Mouse (Mus musculus): ENCODE data around the gene Hey2. TPM values are rescaled to one million over a fixed set of nuclear protein-coding genes. Genes with fewer than 3 reads are reported as not detected.
A peak's percentile ranks its signal among the peaks of the same experiment; 100 is the strongest.

The Hey2 gene
- total RNA-seq (2022): 1 to 10 TPM; 3.9 to 6.8 (median 5.3) TPM

GRCm38 (mm10) chr10:30842643-30843437, at the start of gene Hey2:
Gene Hey2 (minus strand): TSS chr10:30842801.
- DNase-seq (ENCODE audit: low spot score): peak; percentile 97

DNA sequence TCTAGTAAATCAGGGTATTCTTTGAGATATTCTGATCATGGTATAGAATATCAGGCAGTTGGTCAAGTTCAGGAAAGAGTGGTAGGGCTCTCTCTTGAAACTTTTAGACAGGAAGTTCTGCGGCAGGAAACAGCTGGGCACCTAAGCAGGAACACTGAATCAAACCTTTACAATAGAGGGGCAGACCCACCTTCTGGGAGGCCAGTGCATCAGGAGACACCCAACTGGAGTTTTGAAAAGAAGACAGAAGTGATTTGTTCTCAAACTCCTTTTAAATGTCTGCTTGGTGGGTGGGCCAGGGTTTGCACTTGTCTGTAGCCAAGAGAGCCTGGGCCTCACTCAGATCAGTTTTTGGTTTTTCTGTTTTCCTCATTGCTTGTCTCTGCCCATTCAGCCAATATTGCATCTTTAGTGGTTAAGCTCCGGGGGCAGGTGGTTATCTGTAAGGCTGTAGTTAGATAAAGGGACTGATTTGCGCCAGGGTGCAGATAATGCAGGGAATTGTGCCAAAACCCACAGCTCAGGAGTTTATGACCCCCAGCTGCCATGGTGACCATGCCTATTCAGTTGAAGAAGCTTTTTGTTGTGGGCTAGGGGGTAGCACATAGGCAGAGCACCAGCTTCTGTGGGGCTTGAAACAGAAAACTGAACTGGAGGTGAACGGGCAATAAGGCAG, 40.6 kb upstream of the Hey2 start:
- no peak for DNase-seq (ENCODE audit: low spot score)

DNA sequence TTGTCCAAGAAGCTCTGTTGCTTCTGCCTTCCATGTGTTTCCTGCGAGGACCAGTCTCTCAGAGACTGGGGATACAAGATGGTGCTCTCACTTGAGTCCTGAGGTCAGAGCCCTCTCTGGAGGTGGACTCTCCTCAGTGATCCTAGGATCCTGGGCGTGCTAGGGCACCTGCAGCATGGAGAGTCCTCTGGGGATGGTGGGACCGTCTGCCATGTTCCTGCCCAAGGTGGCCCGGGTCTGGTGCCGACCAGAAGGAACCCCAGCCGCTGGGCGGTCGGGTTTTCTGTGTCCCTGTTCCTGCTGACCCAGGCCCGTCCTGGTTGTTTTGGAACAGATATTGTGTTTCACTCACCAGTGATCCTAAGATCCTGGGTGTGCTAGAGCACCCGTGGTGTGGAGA, 38.5 kb upstream of the Hey2 start:
- no peak for DNase-seq (ENCODE audit: low spot score)

GRCm38 (mm10) chr10:30845101-30845825, 2.7 kb upstream of the Hey2 start:
- no peak for DNase-seq (ENCODE audit: low spot score)

- DNase-seq (ENCODE audit: low spot score): no peak
These were observed 1.8 kb upstream of the Hey2 start for GRCm38 (mm10) chr10:30844191-30845010.

DNA sequence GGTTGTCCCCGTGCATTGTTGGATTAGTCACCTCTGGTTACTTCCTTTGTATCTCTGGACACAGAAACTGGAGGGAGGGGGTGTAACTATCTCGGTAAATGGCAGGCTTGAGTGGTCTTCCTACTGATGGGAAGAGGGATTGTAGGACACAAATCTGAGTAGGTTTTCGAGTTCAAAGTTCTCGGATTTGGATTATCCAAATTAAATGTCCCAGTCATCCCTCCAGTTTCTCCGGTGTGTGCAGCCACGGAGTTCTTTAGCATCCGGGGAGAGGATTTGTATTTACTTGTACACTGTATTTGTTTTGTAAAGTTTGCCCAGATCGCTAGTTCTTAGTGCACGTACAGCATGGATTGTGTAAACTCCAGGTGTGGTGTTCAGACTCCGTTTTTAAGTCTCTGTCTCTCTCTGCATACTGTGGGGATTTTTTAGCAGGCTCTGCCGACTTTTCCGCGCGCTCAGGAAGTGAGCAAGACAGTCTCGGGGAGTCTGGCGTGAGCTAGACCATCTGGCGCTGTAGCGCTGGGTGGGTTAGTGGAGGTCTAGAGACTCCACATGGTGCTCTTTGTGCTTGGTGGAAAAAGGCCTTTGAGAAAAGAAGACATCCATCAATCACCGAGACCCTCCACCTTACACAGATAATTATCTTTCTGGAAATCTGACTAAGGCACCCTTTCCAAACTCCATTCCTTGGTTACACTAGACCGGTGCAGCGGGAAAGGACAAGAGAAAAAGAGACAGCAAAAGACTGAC, 1.0 kb upstream of the Hey2 start:
- DNase-seq (ENCODE audit: low spot score): no peak

DNA sequence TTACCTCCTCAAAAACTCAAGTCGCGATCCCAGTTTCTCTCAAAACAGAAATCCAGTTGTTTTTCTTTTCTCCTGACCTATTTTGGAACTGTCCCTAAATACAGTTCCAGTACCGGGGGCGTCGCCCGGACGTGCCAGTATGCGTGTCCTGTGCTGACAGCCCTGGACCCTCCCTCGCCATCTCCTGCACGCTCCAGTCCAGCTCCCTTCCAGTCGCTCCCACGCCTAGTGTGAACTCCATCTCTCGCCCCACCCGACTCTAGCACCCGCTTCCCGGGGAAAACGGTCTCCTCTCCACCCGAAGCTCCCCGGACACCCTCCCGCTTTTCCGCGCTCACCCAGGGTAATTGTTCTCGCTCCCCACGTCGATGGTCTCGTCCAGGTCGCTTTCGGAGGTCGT, 373 bp downstream of the Hey2 start:
- no peak for DNase-seq (ENCODE audit: low spot score)

DNA sequence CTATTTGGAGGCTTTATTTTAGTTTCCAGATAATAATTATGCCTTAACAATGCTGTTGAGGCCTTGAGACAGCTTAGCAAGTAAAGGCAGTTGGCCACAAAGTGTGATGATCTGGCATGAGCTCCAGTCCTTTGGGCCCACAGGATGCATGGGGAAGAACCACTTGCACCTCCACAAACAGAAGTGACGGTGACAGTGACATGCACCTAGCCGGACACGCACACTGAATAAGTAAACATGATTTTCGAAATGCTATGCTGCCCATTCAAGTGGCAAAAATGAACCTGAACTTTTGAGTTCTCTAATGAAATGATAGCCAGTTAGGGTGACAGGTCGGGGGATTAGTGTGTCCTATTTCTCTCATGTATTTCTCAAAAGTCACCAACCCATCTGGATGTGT, 1.8 kb downstream of the Hey2 start:
- no peak for DNase-seq (ENCODE audit: low spot score)

- no peak for DNase-seq (ENCODE audit: low spot score)
These were observed 4.4 kb downstream of the Hey2 start for GRCm38 (mm10) chr10:30838188-30838587.

DNA sequence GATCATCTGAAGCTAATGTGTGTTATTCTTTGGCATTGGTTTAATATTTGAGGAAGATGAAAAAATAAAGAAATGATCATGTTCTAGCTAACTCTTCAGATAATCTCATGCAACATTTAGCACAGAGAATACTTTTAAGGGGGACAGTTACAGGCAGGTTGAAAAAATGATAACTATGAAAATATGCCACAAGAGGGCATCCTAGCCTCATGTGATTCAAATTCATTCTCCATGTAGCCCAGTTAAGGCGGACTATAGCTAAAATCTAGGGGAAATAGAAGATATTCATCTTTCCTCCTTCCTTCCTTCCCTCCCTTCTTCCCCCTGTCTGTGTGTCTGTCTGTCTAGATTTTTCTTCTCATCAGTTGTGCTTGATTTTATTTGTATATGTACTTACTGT, 17.6 kb downstream of the Hey2 start:
- no peak for DNase-seq (ENCODE audit: low spot score)

DNA sequence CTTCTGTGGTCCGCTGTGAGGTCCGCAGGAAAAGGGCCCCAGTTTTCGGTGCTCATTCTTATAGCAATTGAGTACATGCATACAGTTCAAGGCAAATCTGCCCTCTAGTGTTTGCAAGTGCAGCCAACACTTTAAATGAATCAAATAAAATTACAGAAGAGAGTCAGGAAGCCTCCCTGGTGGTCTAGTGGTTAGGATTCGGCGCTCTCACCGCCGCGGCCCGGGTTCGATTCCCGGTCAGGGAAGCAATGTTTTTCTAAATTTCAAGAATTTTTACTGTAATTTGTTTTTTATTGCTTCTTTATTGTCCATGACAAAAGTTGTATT, 31.7 kb downstream of the Hey2 start:
- peak; percentile 93 for DNase-seq (ENCODE audit: low spot score)

DNA sequence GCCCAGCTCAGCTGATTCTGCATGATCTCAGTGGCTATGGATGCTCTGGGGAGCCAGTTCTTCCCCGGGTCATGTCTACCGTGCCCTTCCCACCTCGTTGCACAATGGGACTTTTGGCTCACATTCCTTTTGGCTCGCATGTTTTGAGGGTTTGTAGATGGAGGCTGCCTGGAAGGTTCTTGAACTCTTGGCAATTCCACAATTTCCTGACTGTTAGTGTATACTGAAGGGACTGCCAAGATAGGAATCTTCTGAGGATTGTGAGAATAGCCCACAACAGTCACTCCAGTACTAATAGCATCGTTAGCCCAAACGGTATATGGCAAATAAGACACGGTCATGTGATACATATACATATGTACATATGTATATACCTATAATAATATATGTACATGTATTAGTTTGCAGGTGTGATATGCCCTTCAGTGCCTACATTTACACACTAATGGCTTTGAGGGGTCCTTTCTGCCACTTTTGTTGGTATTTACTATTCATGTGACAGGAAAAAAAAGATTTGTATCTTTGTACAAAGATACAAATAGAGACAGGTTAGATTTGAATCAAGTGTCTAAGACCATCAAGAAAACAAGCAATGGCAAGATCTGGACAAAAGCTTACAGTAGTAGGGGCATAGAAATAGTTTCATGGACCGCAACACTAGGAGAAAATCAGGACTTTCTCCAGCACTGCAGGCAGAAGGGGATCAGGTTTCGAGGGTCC, 32.2 kb downstream of the Hey2 start:
- DNase-seq (ENCODE audit: low spot score): peak; percentile 23

DNA sequence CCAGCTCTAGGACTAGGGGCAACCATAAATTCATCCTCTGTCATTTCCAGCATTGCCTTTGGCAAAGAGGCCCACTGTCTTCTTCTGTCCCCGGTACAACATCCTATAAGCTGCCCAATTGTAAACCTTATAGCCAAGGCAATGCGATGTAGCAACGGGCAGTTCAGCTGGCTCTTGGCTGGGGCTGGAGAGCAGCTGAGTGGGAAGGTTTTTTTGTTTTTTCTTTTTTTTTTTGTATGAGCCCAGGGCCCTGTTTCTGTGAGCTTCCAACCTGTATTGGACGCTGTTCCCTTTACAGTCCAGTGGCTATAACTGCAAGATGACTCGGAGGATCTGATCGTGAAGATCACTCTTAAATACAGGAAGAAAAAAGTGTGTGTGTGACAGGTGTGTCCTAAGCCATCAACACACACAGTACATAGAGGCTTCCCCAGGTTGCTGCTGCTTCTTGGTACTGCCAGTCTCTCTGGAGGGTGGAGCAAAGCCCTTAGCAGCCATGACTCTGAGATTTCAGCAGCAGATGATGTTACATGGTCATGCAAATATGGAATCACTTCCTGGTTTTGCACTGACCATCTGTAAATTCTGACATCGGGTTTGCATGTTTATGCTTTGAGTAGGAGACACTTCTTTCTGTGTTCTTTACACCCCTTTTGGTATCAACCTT, 38.9 kb downstream of the Hey2 start:
- DNase-seq (ENCODE audit: low spot score): no peak

DNA sequence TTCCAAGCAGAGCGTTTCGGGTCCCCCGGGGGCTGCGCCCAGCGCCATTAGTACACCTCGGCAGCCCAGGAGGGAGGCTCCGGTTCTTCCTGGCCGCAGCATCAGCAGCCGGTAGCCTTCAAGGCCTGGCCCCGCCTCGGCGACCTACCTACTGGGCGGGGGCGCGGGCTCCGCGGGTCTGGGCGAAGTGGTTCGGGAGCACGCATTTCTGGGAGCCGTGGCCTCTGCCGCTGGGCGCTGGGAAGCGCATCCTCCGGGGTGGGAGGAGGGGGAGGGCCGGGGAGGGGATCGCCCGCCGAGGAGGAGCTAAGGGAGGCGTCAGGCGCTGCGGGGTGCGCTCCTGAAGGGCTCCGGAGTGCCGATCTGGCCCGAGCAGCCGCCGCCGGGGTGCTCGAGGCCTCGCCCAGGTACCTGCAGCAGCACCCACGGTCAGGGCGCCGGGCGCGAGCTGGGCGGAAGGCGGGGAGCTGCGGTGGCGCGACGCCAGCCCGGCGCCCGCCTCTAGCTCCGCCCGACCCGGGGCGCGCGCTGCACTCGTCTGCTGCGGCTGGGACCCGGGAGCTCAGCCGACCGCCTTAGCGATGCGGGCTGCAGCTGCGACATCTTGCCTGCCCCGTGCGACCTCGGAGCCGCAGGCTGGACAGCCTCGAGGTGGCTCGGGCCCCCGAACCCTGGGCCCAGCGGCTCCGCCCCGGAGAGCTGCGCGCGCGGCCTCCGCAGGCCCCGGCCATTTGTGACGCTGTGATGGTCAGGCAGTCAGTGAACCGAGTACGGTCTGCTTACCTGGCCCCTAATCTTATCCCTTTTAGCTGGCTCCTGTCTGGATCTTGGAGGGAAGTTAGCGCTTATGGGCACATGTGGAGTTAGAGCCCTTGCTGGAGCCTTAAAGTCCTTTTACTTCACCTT, 39.7 kb downstream of the Hey2 start, which contains the start of gene Ncoa7:
Gene Ncoa7, minus strand, starts transcription at position 646 of the 906 bp plus-strand sequence.
- peak; percentile 65 for DNase-seq (ENCODE audit: low spot score)

- DNase-seq (ENCODE audit: low spot score): peak; percentile 11
These were observed 40.6 kb downstream of the Hey2 start for GRCm38 (mm10) chr10:30802033-30802432.

- DNase-seq (ENCODE audit: low spot score): no peak
These were observed 42.7 kb downstream of the Hey2 start for GRCm38 (mm10) chr10:30799713-30800450.

- DNase-seq (ENCODE audit: low spot score): no peak
These were observed 45.9 kb downstream of the Hey2 start for GRCm38 (mm10) chr10:30796469-30797261.

Measured in heart, adult 8-10 months (tissue).